31 mouse cellular contexts compared by ENCODE assay signal in the genomic region with DNA sequence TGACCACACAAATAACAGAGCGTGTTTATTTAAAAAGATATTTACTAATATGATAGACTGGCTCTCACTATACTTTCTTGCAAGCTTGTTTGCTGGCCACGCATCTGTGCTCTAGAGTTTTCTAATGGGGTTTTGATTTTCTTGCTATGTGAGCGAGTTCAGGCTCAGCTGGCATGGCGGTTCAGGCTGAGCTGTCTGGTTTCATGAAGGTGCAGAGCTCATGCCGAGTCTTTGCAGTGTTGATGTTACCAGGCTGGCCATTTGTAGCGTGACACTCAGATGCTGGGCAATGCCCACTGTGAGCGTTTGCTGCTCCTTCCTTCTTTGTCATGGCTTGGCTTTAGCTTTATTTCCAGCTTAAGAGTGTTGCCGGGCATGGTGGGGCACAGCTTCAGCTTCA.
A peak's percentile ranks its signal among the peaks of the same experiment; 100 is the strongest.
DNase-seq lines count a peak whose midpoint lies in the region; ATAC-seq and TF ChIP-seq lines count a peak whose summit lies in the region.
"Had no signal": no experiment of that assay in that cellular context is flagged by ENCODE, and none has a peak within 500 bp of the region (broad histone marks: within the 10 kb centered on the region; RNA-seq: fewer than 3 reads in every experiment).

No protein-coding gene starts in this region.

- no peak for TF ChIP-seq POLR2A in spleen, adult 2 months (IDR thresholded peaks at IDR 0.05; ENCODE audit: low read depth, low read length)

- peaks cover 72% of the 10 kb centered on the region for H3K36me3 ChIP-seq in kidney, embryonic 14.5 days (ENCODE audit: control insufficient read depth, insufficient read depth, low read length)
- H3K36me3 ChIP-seq in spleen, adult 2 months (ENCODE audit: control insufficient read depth, insufficient read depth, low read length), result peaks cover 60% of the 10 kb centered on the region
- peaks cover 10% of the 10 kb centered on the region for H3K36me3 ChIP-seq in forebrain, embryonic 16.5 days (ENCODE audit: control insufficient read depth, insufficient read depth)

- 91% methylated on average over 8 of the region's 8 CpGs for WGBS in kidney, embryonic 14.5 days
- WGBS in spleen, adult 2 months, result 88% methylated on average over 8 of the region's 8 CpGs
- 92% methylated on average over 8 of the region's 8 CpGs for WGBS in forebrain, embryonic 16.5 days

- no peaks in the 10 kb centered on the region for H3K27me3 ChIP-seq in kidney, embryonic 14.5 days (ENCODE audit: control insufficient read depth, insufficient read depth, low read length)
- H3K27me3 ChIP-seq in spleen, adult 2 months (ENCODE audit: control insufficient read depth, insufficient read depth, low read length), result no peaks in the 10 kb centered on the region
- H3K27me3 ChIP-seq in forebrain, embryonic 16.5 days (replicated peaks; ENCODE audit: control insufficient read depth, insufficient read depth, low read length), result no peaks in the 10 kb centered on the region
- H3K27me3 ChIP-seq: embryonic facial prominence, embryonic 13.5 days; heart, embryonic 12.5 days; liver, embryonic 12.5 days; Patski had no signal

- no peak overlapping the region for H3K4me2 ChIP-seq in kidney, embryonic 14.5 days (replicated peaks; ENCODE audit: low read depth, low read length)
- H3K4me2 ChIP-seq in forebrain, embryonic 16.5 days (ENCODE audit: low read length), result no peak overlapping the region
- H3K4me2 ChIP-seq: embryonic facial prominence, embryonic 13.5 days; heart, embryonic 12.5 days; liver, embryonic 12.5 days; midbrain, embryonic 11.5 days had no signal

- no peak for ATAC-seq in kidney, embryonic 14.5 days (ENCODE audit: low FRiP score, low TSS enrichment)
- ATAC-seq in forebrain, embryonic 16.5 days, result no peak
- ATAC-seq: forebrain, postnatal 0 days; hindbrain, embryonic 16.5 days; liver, embryonic 12.5 days; liver, postnatal 0 days; midbrain, embryonic 16.5 days; Patski had no signal

- TF ChIP-seq CTCF in gastrocnemius, adult 2 months (IDR thresholded peaks at IDR 0.05), result no peak
- no peak for TF ChIP-seq CTCF in spleen, adult 2 months (IDR thresholded peaks at IDR 0.05; ENCODE audit: extremely low read depth, insufficient read depth, insufficient read length, insufficient replicate concordance)

- no peak overlapping the region for H3K4me3 ChIP-seq in gastrocnemius, adult 2 months
- H3K4me3 ChIP-seq in kidney, embryonic 14.5 days (ENCODE audit: low read length), result no peak overlapping the region
- H3K4me3 ChIP-seq in spleen, adult 2 months (ENCODE audit: extremely low read depth, insufficient read depth, insufficient read length), result no peak overlapping the region
- H3K4me3 ChIP-seq in forebrain, embryonic 16.5 days (replicated peaks; ENCODE audit: low read length), result no peak overlapping the region
- H3K4me3 ChIP-seq: embryonic facial prominence, embryonic 13.5 days; erythroblast, embryonic 14.5 days; heart, embryonic 12.5 days; hindbrain, embryonic 10.5 days; liver, embryonic 12.5 days had no signal

- intact Hi-C loops in gastrocnemius, adult 2 months (cut with DNase I), result no loop called here

- H3K9ac ChIP-seq in kidney, embryonic 14.5 days (ENCODE audit: low read depth, low read length), result no peak overlapping the region
- no peak overlapping the region for H3K9ac ChIP-seq in forebrain, embryonic 16.5 days (replicated peaks; ENCODE audit: low read depth, low read length)
- H3K9ac ChIP-seq: embryonic facial prominence, embryonic 13.5 days; forebrain, postnatal 0 days; heart, embryonic 12.5 days; liver, embryonic 12.5 days; liver, postnatal 0 days had no signal

- peak overlapping the region; percentile 70 for H3K27ac ChIP-seq in gastrocnemius, adult 2 months
- H3K27ac ChIP-seq in kidney, embryonic 14.5 days (ENCODE audit: low read depth, low read length), result peak overlapping the region; percentile 38; the same call in 1 of the 2 replicates
- H3K27ac ChIP-seq in spleen, adult 2 months (ENCODE audit: insufficient read depth, low read length), result peak overlapping the region; percentile 53; the same call in 1 of the 2 replicates
- no peak overlapping the region for H3K27ac ChIP-seq in forebrain, embryonic 16.5 days (ENCODE audit: low read length)
- H3K27ac ChIP-seq: hindbrain, embryonic 10.5 days; liver, embryonic 12.5 days had no signal

- no peaks in the 10 kb centered on the region for H3K4me1 ChIP-seq in kidney, embryonic 14.5 days (ENCODE audit: control insufficient read depth, insufficient read depth, low read length)
- no peaks in the 10 kb centered on the region for H3K4me1 ChIP-seq in spleen, adult 2 months (ENCODE audit: control insufficient read depth, insufficient read depth, insufficient read length)
- H3K4me1 ChIP-seq in forebrain, embryonic 16.5 days (replicated peaks; ENCODE audit: control insufficient read depth, insufficient read depth, low read length), result no peaks in the 10 kb centered on the region
- H3K4me1 ChIP-seq: heart, embryonic 12.5 days; hindbrain, embryonic 10.5 days; liver, embryonic 12.5 days had no signal

- H3K9me3 ChIP-seq in kidney, embryonic 14.5 days (ENCODE audit: control insufficient read depth, low read length), result no peaks in the 10 kb centered on the region
- H3K9me3 ChIP-seq in forebrain, embryonic 16.5 days (ENCODE audit: control insufficient read depth, low read length), result no peaks in the 10 kb centered on the region
- H3K9me3 ChIP-seq: embryonic facial prominence, embryonic 13.5 days; heart, embryonic 12.5 days; hindbrain, embryonic 10.5 days; liver, embryonic 12.5 days had no signal

- no peak for DNase-seq in gastrocnemius, adult 2 months
- no peak for DNase-seq in gastrocnemius, adult 8-10 months (ENCODE audit: low spot score in 2 of 2)
- no peak for DNase-seq in kidney, postnatal 14 days
- DNase-seq in spleen, adult 2 months (ENCODE audit: low read depth in 1 of 2, low spot score in 2 of 2), result no peak
- DNase-seq in spleen, postnatal 4 days (ENCODE audit: low spot score in 2 of 2), result no peak
- no peak for DNase-seq in frontal cortex, postnatal 36 days (ENCODE audit: low spot score in 2 of 2)
- DNase-seq: adrenal gland, postnatal 10 days; cerebellum, adult 11 months; cerebellum, adult 9-10 months; cerebellum, postnatal 36 days; embryo, embryonic 11 days; forebrain, postnatal 0 days; gastrocnemius, postnatal 25 days; kidney, adult 11 months; layer of hippocampus, adult 9-11 months; liver, postnatal 0 days; lung, postnatal 36 days; right cerebral cortex, postnatal 25 days; spleen, adult 18-20 months; thymus, postnatal 14 days had no signal
